Mouse (Mus musculus) MEL (cell line): Measurements from ENCODE around the gene Rprd2.
"Not testable (repeated sequence)": the region's sequence is repeated elsewhere in the genome, so short reads cannot be mapped to it uniquely, and the experiment has no call there.

Source experiments
- BHLHE40 ChIP-seq: IDR thresholded peaks from 2 replicates; pipeline ENCODE4 v1.6.1; 2012; ENCODE audit warnings: low read depth, mild to moderate bottlenecking, inconsistent platforms, low read length, improper control_type of control experiment, borderline replicate concordance
- CHD1 ChIP-seq: IDR thresholded peaks from 2 replicates; pipeline ENCODE4 v1.6.1; 2012; ENCODE audit warnings: low read depth, mild to moderate bottlenecking, inconsistent platforms, low read length, improper control_type of control experiment
- CTCF ChIP-seq, 3 experiments: IDR thresholded peaks in 2 of 3; conservative IDR thresholded peaks in 1 of 3; 2 replicates each; pipeline ENCODE4 v1.5.1; 2011 to 2012; ENCODE audit warnings: low read length in 3 of 3, low read depth in 2 of 3, mild to moderate bottlenecking in 2 of 3, improper control_type of control experiment in 1 of 3, inconsistent platforms in 1 of 3, mixed read lengths in 1 of 3, moderate library complexity in 1 of 3; ENCODE audit not compliant: control insufficient read depth in 1 of 3, insufficient read depth in 1 of 3, poor library complexity in 1 of 3, severe bottlenecking in 1 of 3
- E2F4 ChIP-seq: IDR thresholded peaks from 2 replicates; pipeline ENCODE4 v1.6.1; 2011; ENCODE audit warnings: low read depth, low read length, improper control_type of control experiment, borderline replicate concordance
- EP300 ChIP-seq, 2 experiments: IDR thresholded peaks; 2 replicates each; pipeline ENCODE4 v1.6.1; 2011; ENCODE audit warnings: improper control_type of control experiment in 2 of 2, low read length in 2 of 2, low read depth in 1 of 2, mild to moderate bottlenecking in 1 of 2
- KAT2A ChIP-seq: conservative IDR thresholded peaks from 2 replicates; pipeline ENCODE4 v1.6.1; 2012; ENCODE audit warnings: low read depth, low read length, improper control_type of control experiment, inconsistent platforms
- MAZ ChIP-seq: IDR thresholded peaks from 2 replicates; pipeline ENCODE4 v1.6.1; 2012; ENCODE audit warnings: low read depth, mild to moderate bottlenecking, inconsistent platforms, low read length, improper control_type of control experiment
- POLR2A ChIP-seq, 2 experiments: IDR thresholded peaks; 2 replicates each; pipeline ENCODE4 v1.6.1; 2011 to 2012; ENCODE audit warnings: low read length in 2 of 2, mild to moderate bottlenecking in 2 of 2, control low read depth in 1 of 2, improper control_type of control experiment in 1 of 2, low read depth in 1 of 2, moderate library complexity in 1 of 2; ENCODE audit not compliant: control insufficient read depth in 1 of 2, insufficient read depth in 1 of 2, poor library complexity in 1 of 2
- POLR2AphosphoS2 ChIP-seq: IDR thresholded peaks from 2 replicates; pipeline ENCODE4 v1.6.1; 2011; ENCODE audit warnings: low read length, improper control_type of control experiment
- POLR2AphosphoS5 ChIP-seq: IDR thresholded peaks from 2 replicates; pipeline ENCODE4 v1.6.1; 2012; ENCODE audit warnings: low read depth, borderline replicate concordance, mild to moderate bottlenecking, inconsistent platforms, low read length, moderate library complexity, mixed read lengths
- ZNF384 ChIP-seq: IDR thresholded peaks from 2 replicates; pipeline ENCODE4 v1.6.1; 2012; ENCODE audit warnings: low read depth, mild to moderate bottlenecking, inconsistent platforms, low read length, improper control_type of control experiment

GRCm38 (mm10) chr3:95807630-95808029 lies 11.0 kb downstream of the Rprd2 start:
- TF ChIP-seq ZNF384, result peak; percentile 66
- not testable (repeated sequence) for TF ChIP-seq KAT2A; CHD1; E2F4; BHLHE40; POLR2AphosphoS5; POLR2AphosphoS2; POLR2A (IDR thresholded peaks at IDR 0.05; ENCODE audit: control insufficient read depth in 1 of 2, insufficient read depth in 1 of 2, low read depth in 1 of 2, low read length in 2 of 2, poor library complexity in 1 of 2); MAZ; EP300 (IDR thresholded peaks at IDR 0.05; ENCODE audit: low read depth in 1 of 2, low read length in 2 of 2)
- peak in 2 of 3 experiments; percentile 29 to 33; a peak in 3 of 6 replicates for TF ChIP-seq CTCF (IDR thresholded peaks at IDR 0.05 in 2 of 3, conservative IDR thresholded peaks at IDR 0.05 in 1 of 3; ENCODE audit: control insufficient read depth in 1 of 3, insufficient read depth in 1 of 3, low read depth in 2 of 3, low read length in 3 of 3, poor library complexity in 1 of 3, severe bottlenecking in 1 of 3)
